Mouse (Mus musculus): Measurements from ENCODE around the gene Kif18a.

DNA sequence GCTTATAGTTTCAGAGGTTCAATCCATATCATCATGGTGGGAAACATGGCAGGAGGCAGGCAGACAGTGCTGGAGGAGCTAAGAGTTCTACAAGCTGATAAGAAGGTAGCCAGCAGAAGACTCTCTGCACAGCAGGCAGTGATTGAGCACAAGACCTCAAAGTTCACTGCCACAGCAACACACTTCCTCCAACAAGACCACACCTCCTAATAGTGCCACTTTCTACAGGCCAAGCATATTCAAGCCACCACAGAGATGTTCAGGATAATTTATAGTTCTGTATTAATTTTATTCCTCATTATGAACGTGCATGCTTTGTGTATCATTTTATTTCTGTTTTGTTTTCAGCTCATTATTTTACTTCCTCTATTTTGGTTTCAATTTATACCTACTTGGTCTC, 85.4 kb downstream of the Kif18a start:
- no peak for TF ChIP-seq GATA1 (IDR thresholded peaks at IDR 0.05; ENCODE audit: borderline replicate concordance, low read length)
- no peak for TF ChIP-seq FLI1 (IDR thresholded peaks at IDR 0.05; ENCODE audit: low read length)
